Mouse (Mus musculus) heart, postnatal 0 days (tissue): ENCODE measurements at regions not wholly inside any gene's neighbourhood (a gene's known extent, or its start where the extent isn't known, plus 50 kb on each side); places are given as distances from the start of the nearest gene placed in this dataset.

Source experiments
- CTCF ChIP-seq: IDR thresholded peaks from 2 replicates; pipeline ENCODE4 v1.5.1; 2016; ENCODE audit warnings: antibody characterized with exemption, control low read depth, low read depth
- EP300 ChIP-seq: IDR thresholded peaks from 2 replicates; pipeline ENCODE4 v1.6.1; 2016; ENCODE audit warnings: antibody characterized with exemption, low read depth

GRCm38 (mm10) chr1:126928186-126928585 lies 97.6 kb upstream of the Nckap5 start:
- TF ChIP-seq CTCF (no peak), EP300 (no peak)
